Mouse (Mus musculus) C2C12 (cell line): ENCODE results near the gene Phkg1.

Source experiments
- CEBPB ChIP-seq: IDR thresholded peaks from one replicate; pipeline ENCODE4 v1.6.1; 2011; ENCODE audit warnings: low read depth, mild to moderate bottlenecking, control low read depth, moderate library complexity
- CTCF ChIP-seq: IDR thresholded peaks from one replicate; pipeline ENCODE4 v1.5.1; 2011; ENCODE audit not compliant: control insufficient read depth, insufficient read depth, insufficient read length
- USF1 ChIP-seq: IDR thresholded peaks from one replicate; pipeline ENCODE4 v1.6.1; 2011; ENCODE audit warnings: low read depth, mild to moderate bottlenecking, control low read depth, moderate library complexity

GRCm38 (mm10) chr5:129855163-129855562 lies 43.2 kb downstream of the Phkg1 start:
- no peak for TF ChIP-seq CTCF
- TF ChIP-seq CEBPB: no peak
- TF ChIP-seq USF1: no peak
